Mouse (Mus musculus): ENCODE data around the gene Clip4.

DNA sequence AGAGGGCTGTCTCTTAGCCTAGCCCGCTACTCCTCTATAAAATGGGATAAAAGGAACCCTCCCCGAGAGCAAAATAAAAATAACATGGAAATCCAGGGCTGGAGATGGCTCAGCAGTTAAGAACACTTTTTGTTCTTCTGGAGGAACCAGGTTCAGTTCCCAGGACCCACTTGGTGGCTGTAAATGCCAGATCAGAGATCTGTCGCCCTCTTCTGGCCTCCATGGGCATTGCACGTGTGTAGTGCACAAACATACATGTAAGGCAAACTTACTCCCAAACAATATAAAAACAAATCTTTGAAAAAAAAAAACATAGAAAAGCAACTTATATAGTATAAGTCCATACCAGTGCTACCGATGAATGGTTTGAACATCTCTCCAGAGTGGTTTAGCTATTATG lies 104.7 kb downstream of the Clip4 start:
- TF ChIP-seq ZC3H11A (IDR thresholded peaks at IDR 0.05; ENCODE audit: borderline replicate concordance, low read depth, low read length) = peak; percentile 53; the same call in 1 of the 2 replicates
- no peak for TF ChIP-seq CHD2 (IDR thresholded peaks at IDR 0.05; ENCODE audit: low read depth, low read length)
- no peak for TF ChIP-seq ZNF384 (IDR thresholded peaks at IDR 0.05; ENCODE audit: low read depth, low read length)
